Mouse (Mus musculus) hindlimb bud, embryonic 11.5 days (tissue): ENCODE measurements around the gene Vmn1r83.

Source experiments
- DNase-seq: peaks from one replicate; pipeline ENCODE4 v3.0.0-alpha.2; 2012; ENCODE audit warnings: low read depth, low spot score; ENCODE audit errors: extremely low spot score

Vmn1r83 gene

DNA sequence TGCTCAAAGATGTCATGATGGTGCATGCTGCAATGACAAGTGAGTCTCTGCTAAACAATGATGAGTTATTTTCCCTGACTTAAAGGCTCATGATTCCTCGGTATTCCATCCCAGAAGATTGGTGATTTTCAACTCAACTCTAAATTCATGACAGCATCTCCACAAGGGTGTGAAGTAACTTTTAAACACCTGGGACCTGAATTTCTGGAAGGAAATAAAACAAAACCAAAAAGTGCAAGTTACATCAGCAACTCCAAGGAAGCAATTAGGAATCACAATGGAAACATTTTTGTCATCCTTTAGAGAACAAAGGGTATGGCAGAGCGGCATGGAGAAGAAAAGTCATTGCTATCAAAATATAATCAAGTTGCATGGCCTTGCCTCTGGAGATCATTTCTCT, at the start of gene Vmn1r83:
TSS of gene Vmn1r83 (minus strand) at position 101 of the 400 bp plus-strand sequence.
- DNase-seq: no peak

DNA sequence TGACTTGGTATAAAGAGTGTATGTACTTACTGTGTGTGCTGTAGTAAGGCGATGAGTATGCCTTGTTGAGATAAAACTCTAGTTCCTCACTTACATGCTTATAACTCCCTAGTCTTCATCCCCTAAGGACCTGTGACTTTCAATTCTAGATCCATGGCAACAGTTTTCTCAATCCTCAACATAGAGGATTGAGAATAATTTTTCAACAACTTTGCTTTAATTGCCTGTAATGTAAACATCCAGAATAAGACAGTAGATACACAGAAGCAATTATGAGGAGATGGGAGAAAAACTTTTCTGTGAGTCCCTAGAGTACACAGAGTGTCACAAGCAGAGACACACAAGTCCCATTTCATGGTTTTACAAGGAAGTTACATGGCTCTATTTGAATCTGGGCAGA, 39.9 kb upstream of the Vmn1r83 start, which contains the start of gene Vmn1r84:
TSS of gene Vmn1r84 (minus strand) at position 101 of the 400 bp plus-strand sequence.
- no peak for DNase-seq

DNA sequence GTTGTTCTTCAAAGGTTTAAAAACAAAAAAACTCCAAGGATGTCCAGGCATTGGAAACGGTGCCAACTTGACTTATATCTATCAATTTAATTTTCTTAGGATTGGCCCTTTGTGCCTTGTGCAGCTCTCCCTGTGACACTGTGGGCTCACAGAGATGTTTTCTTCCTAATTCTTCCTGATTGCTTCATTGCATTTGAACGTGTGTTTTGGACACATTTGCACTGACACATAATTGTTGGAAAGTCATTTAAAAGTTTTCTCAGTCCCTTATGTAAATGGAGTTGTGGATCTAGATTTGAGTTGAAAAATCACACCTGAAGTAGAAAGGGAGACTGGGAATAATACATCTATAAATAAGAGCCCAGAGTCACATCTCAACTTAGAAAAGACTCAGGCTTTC, 29.2 kb downstream of the Vmn1r83 start, which contains the start of gene Vmn1r82:
TSS of gene Vmn1r82 (plus strand) at position 301 of the 400 bp plus-strand sequence.
- DNase-seq: no peak
